Mouse (Mus musculus): ENCODE measurements around the gene Gm9903. TPM values are rescaled to one million over a fixed set of nuclear protein-coding genes. Genes with fewer than 3 reads are reported as not detected.

Gene Gm9903
- polyA plus RNA-seq, 1 experiment = not detected

GRCm38 (mm10) chr5:33605314-33605713 lies 24.4 kb upstream of the Gm9903 start:
- no peaks in the 10 kb centered on the region for H3K27me3 ChIP-seq (ENCODE audit: control insufficient read depth, insufficient read depth, low read length, poor library complexity, severe bottlenecking)
- TF ChIP-seq POLR2A (IDR thresholded peaks at IDR 0.05; ENCODE audit: insufficient read depth, low read length) = no peak
- no peak for TF ChIP-seq CTCF (IDR thresholded peaks at IDR 0.05; ENCODE audit: low read depth, low read length)
- no peak overlapping the region for H3K9ac ChIP-seq (ENCODE audit: low read depth, poor library complexity, severe bottlenecking)
- H3K9me3 ChIP-seq (replicated peaks; ENCODE audit: control insufficient read depth, insufficient read depth, low read length, poor library complexity, severe bottlenecking) = no peaks in the 10 kb centered on the region
- H3K4me1 ChIP-seq (ENCODE audit: control insufficient read depth, insufficient read depth, low read length) = no peaks in the 10 kb centered on the region
- H3K36me3 ChIP-seq (ENCODE audit: control insufficient read depth, insufficient read depth, low read length, poor library complexity, severe bottlenecking) = no peaks in the 10 kb centered on the region; the same call in 1 of the 2 replicates
- H3K4me3 ChIP-seq (ENCODE audit: low read depth, low read length) = no peak overlapping the region
- H3K27ac ChIP-seq (ENCODE audit: insufficient read depth, low read length) = no peak overlapping the region

GRCm38 (mm10) chr5:33606631-33607030 lies 23.1 kb upstream of the Gm9903 start:
- no peak for TF ChIP-seq EP300 (IDR thresholded peaks at IDR 0.05; ENCODE audit: insufficient read depth, low read depth, low read length)
- TF ChIP-seq POLR2A (IDR thresholded peaks at IDR 0.05; ENCODE audit: insufficient read depth, low read length) = no peak
- TF ChIP-seq CTCF (IDR thresholded peaks at IDR 0.05; ENCODE audit: low read depth, low read length) = no peak
- Histone ChIP-seq H3K36me3 (ENCODE audit: control insufficient read depth, insufficient read depth, low read length, poor library complexity, severe bottlenecking) (no peaks in the 10 kb centered on the region; the same call in 1 of the 2 replicates), H3K4me3 (ENCODE audit: low read depth, low read length) (no peak overlapping the region), H3K4me1 (ENCODE audit: control insufficient read depth, insufficient read depth, low read length) (no peaks in the 10 kb centered on the region), H3K27ac (ENCODE audit: insufficient read depth, low read length) (no peak overlapping the region), H3K27me3 (ENCODE audit: control insufficient read depth, insufficient read depth, low read length, poor library complexity, severe bottlenecking) (no peaks in the 10 kb centered on the region), H3K9ac (ENCODE audit: low read depth, poor library complexity, severe bottlenecking) (no peak overlapping the region), H3K9me3 (replicated peaks; ENCODE audit: control insufficient read depth, insufficient read depth, low read length, poor library complexity, severe bottlenecking) (no peaks in the 10 kb centered on the region)

- Histone ChIP-seq H3K4me1 (ENCODE audit: control insufficient read depth, insufficient read depth, low read length) (no peaks in the 10 kb centered on the region), H3K9ac (ENCODE audit: low read depth, poor library complexity, severe bottlenecking) (no peak overlapping the region), H3K4me3 (ENCODE audit: low read depth, low read length) (no peak overlapping the region), H3K9me3 (replicated peaks; ENCODE audit: control insufficient read depth, insufficient read depth, low read length, poor library complexity, severe bottlenecking) (no peaks in the 10 kb centered on the region), H3K27ac (ENCODE audit: insufficient read depth, low read length) (no peak overlapping the region), H3K27me3 (ENCODE audit: control insufficient read depth, insufficient read depth, low read length, poor library complexity, severe bottlenecking) (no peaks in the 10 kb centered on the region), H3K36me3 (ENCODE audit: control insufficient read depth, insufficient read depth, low read length, poor library complexity, severe bottlenecking) (no peaks in the 10 kb centered on the region; the same call in 1 of the 2 replicates)
- TF ChIP-seq POLR2A (IDR thresholded peaks at IDR 0.05; ENCODE audit: insufficient read depth, low read length) = no peak
Measured at GRCm38 (mm10) chr5:33607434-33607833, 22.3 kb upstream of the Gm9903 start.

- H3K27me3 ChIP-seq (ENCODE audit: control insufficient read depth, insufficient read depth, low read length, poor library complexity, severe bottlenecking) = no peaks in the 10 kb centered on the region
- peaks cover 2% of the 10 kb centered on the region; the same call in 1 of the 2 replicates for H3K36me3 ChIP-seq (ENCODE audit: control insufficient read depth, insufficient read depth, low read length, poor library complexity, severe bottlenecking)
- no peaks in the 10 kb centered on the region for H3K4me1 ChIP-seq (ENCODE audit: control insufficient read depth, insufficient read depth, low read length)
- H3K27ac ChIP-seq (ENCODE audit: insufficient read depth, low read length) = no peak overlapping the region
- no peaks in the 10 kb centered on the region for H3K9me3 ChIP-seq (replicated peaks; ENCODE audit: control insufficient read depth, insufficient read depth, low read length, poor library complexity, severe bottlenecking)
- H3K9ac ChIP-seq (ENCODE audit: low read depth, poor library complexity, severe bottlenecking) = no peak overlapping the region
- H3K4me3 ChIP-seq (ENCODE audit: low read depth, low read length) = no peak overlapping the region
- TF ChIP-seq EP300 (IDR thresholded peaks at IDR 0.05; ENCODE audit: insufficient read depth, low read depth, low read length) (no peak), POLR2A (IDR thresholded peaks at IDR 0.05; ENCODE audit: insufficient read depth, low read length) (no peak), CTCF (IDR thresholded peaks at IDR 0.05; ENCODE audit: low read depth, low read length) (no peak)
Measured at GRCm38 (mm10) chr5:33609226-33609625, 20.5 kb upstream of the Gm9903 start.

- Histone ChIP-seq H3K27me3 (ENCODE audit: control insufficient read depth, insufficient read depth, low read length, poor library complexity, severe bottlenecking) (no peaks in the 10 kb centered on the region), H3K4me3 (ENCODE audit: low read depth, low read length) (no peak overlapping the region), H3K4me1 (ENCODE audit: control insufficient read depth, insufficient read depth, low read length) (peaks cover 2% of the 10 kb centered on the region), H3K9me3 (replicated peaks; ENCODE audit: control insufficient read depth, insufficient read depth, low read length, poor library complexity, severe bottlenecking) (no peaks in the 10 kb centered on the region), H3K9ac (ENCODE audit: low read depth, poor library complexity, severe bottlenecking) (no peak overlapping the region), H3K27ac (ENCODE audit: insufficient read depth, low read length) (no peak overlapping the region), H3K36me3 (ENCODE audit: control insufficient read depth, insufficient read depth, low read length, poor library complexity, severe bottlenecking) (peaks cover 5% of the 10 kb centered on the region; the same call in 1 of the 2 replicates)
- no peak for TF ChIP-seq POLR2A (IDR thresholded peaks at IDR 0.05; ENCODE audit: insufficient read depth, low read length)
- no peak for TF ChIP-seq EP300 (IDR thresholded peaks at IDR 0.05; ENCODE audit: insufficient read depth, low read depth, low read length)
- no peak for TF ChIP-seq CTCF (IDR thresholded peaks at IDR 0.05; ENCODE audit: low read depth, low read length)
Measured at GRCm38 (mm10) chr5:33611795-33612194, 17.9 kb upstream of the Gm9903 start.

- no peaks in the 10 kb centered on the region for H3K27me3 ChIP-seq (ENCODE audit: control insufficient read depth, insufficient read depth, low read length, poor library complexity, severe bottlenecking)
- peaks cover 5% of the 10 kb centered on the region for H3K4me1 ChIP-seq (ENCODE audit: control insufficient read depth, insufficient read depth, low read length)
- TF ChIP-seq POLR2A (IDR thresholded peaks at IDR 0.05; ENCODE audit: insufficient read depth, low read length) (no peak), EP300 (IDR thresholded peaks at IDR 0.05; ENCODE audit: insufficient read depth, low read depth, low read length) (no peak), CTCF (IDR thresholded peaks at IDR 0.05; ENCODE audit: low read depth, low read length) (no peak)
- H3K9me3 ChIP-seq (replicated peaks; ENCODE audit: control insufficient read depth, insufficient read depth, low read length, poor library complexity, severe bottlenecking) = no peaks in the 10 kb centered on the region
- no peak overlapping the region for H3K27ac ChIP-seq (ENCODE audit: insufficient read depth, low read length)
- H3K4me3 ChIP-seq (ENCODE audit: low read depth, low read length) = no peak overlapping the region
- H3K36me3 ChIP-seq (ENCODE audit: control insufficient read depth, insufficient read depth, low read length, poor library complexity, severe bottlenecking) = peaks cover 5% of the 10 kb centered on the region; the same call in 1 of the 2 replicates
- H3K9ac ChIP-seq (ENCODE audit: low read depth, poor library complexity, severe bottlenecking) = no peak overlapping the region
Measured at GRCm38 (mm10) chr5:33614391-33614790, 15.3 kb upstream of the Gm9903 start.

Data from ES-Bruce4 (cell line).